Mouse (Mus musculus) effector memory CD4-positive, alpha-beta T cell, adult 5 months (primary cell): ENCODE data around the gene Krt90. TPM values are rescaled to one million over a fixed set of nuclear protein-coding genes. Genes with fewer than 3 reads are reported as not detected.

ENCODE experiments used
- polyA plus RNA-seq: library from polyadenylated mRNA; unstranded; fragments of 100-300 nt; shearing (Covaris generic); gene quantifications from one replicate; pipeline ENCODE4 v1.2.1, GENCODE M21; 2017

The Krt90 gene
- not detected for polyA plus RNA-seq

DNA sequence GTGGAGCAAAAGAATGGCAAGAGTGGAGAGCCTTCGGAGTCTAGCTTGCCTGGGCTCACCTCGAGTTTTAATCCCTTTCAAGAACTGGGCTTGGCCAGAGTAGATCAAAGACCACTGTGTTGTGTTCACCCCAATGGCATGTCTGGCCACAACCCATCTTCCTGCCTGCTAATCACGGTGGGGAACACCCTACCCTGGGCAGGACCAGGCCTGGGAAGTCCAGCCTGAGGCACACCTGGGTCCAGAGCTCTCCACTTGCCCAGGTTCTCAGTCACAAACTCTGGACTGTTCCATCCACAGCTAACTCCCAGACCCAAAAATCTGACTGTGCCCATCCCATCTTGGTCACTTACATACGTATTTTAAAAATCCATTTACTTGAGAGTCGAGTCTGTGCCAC lies at the start of gene Krt90:
TSS of gene Krt90 (minus strand) at position 101 of the 400 bp plus-strand sequence.

DNA sequence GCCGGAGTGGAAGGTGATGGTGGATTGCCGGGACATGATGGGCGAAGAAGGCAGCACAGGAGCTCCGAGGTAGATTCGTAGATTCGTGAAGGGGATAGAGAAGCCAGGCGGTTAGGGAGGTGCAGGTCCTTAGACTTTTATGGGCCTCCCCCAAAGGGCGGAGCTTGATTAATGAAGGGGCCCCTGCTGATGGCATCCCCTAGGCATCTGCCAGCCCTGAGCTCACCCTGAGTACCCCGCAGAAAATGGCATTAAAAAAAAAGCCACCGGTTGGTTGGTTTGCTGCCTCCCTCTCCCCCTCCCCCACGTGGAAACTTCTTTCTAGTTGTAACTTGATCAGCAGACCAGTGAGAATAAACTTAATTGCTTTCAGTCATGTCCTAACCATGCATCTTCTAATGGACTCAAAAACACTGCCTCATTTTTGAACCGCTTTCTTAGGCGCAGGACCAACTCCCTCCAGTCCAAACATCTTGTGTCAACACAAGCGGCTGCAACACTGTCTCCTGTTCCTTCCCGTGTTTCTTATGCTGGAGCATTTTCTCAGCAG lies 11.1 kb upstream of the Krt90 start, which contains the start of gene Krt75:
TSS of gene Krt75 (minus strand) at position 109 of the 550 bp plus-strand sequence.

DNA sequence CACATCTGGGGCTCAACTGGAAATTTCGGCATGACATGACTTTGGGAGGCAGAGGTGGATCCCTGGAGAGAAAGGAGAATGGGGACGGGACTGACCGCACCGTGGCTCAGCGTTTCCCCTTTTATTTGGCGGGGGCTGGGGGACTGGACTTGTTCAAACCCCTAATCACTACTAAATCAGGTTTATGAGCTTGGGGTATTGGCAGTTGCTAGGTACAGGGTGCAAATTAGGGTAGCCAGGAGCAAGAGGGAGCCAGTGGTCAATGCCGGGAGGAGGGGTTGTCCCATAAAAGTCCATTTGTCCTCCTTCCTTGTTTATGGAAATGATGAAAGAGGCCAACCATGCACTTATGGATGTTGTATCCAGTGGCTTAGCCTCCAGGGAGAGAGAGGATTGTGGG lies 12.2 kb downstream of the Krt90 start, which contains the start of gene Krt82:
TSS of gene Krt82 (minus strand) at position 101 of the 400 bp plus-strand sequence.

GRCm38 (mm10) chr15:101532720-101533119 lies 30.0 kb downstream of the Krt90 start, which contains the start of gene Krt84:
Gene Krt84 (minus strand): TSS chr15:101532820.

GRCm38 (mm10) chr15:101517161-101517560 lies 45.6 kb downstream of the Krt90 start, which contains the start of gene Gm49425:
Gene Gm49425 (minus strand): TSS chr15:101517261.

Other genes starting within 250 kb of the Krt90 start
- not detected for gene Krt80, start 192.8 kb downstream of the Krt90 start, polyA plus RNA-seq
- not detected for gene Krt7, start 151.9 kb downstream of the Krt90 start, polyA plus RNA-seq
- gene Krt87, start 124.1 kb downstream of the Krt90 start, polyA plus RNA-seq = not detected
- not detected for gene Krt88, start 115.2 kb downstream of the Krt90 start, polyA plus RNA-seq
- not detected for gene Krt81, start 99.2 kb downstream of the Krt90 start, polyA plus RNA-seq
- gene Krt86, start 89.5 kb downstream of the Krt90 start, polyA plus RNA-seq = not detected
- 17.0 TPM for gene Krt83, start 71.4 kb downstream of the Krt90 start, polyA plus RNA-seq
- not detected for gene Gm49425, start 45.7 kb downstream of the Krt90 start, polyA plus RNA-seq
- gene Krt84, start 30.1 kb downstream of the Krt90 start, polyA plus RNA-seq = not detected
- not detected for gene Krt82, start 12.3 kb downstream of the Krt90 start, polyA plus RNA-seq
- 0.19 TPM for gene Krt75, start 11.0 kb upstream of the Krt90 start, polyA plus RNA-seq
- not detected for gene Gm5414, start 65.2 kb upstream of the Krt90 start, polyA plus RNA-seq
- gene Gm5478, start 84.4 kb upstream of the Krt90 start, polyA plus RNA-seq = not detected
- gene Krt6b, start 117.3 kb upstream of the Krt90 start, polyA plus RNA-seq = not detected
- not detected for gene Krt6a, start 131.4 kb upstream of the Krt90 start, polyA plus RNA-seq
- not detected for gene Krt5, start 149.9 kb upstream of the Krt90 start, polyA plus RNA-seq
- not detected for gene Krt71, start 180.2 kb upstream of the Krt90 start, polyA plus RNA-seq
- gene Krt72, start 223.5 kb upstream of the Krt90 start, polyA plus RNA-seq = not detected
- not detected for gene Krt73, start 239.4 kb upstream of the Krt90 start, polyA plus RNA-seq